Mouse (Mus musculus) ovary, adult 18-20 months (tissue): Measurements from ENCODE around the gene Arid5a.
A peak's percentile ranks its signal among the peaks of the same experiment; 100 is the strongest.

ENCODE experiments used
- DNase-seq: peaks from one replicate; pipeline ENCODE4 v3.0.0; 2022; ENCODE audit warnings: low spot score, mixed read lengths

Gene Arid5a

GRCm38 (mm10) chr1:36325900-36326321 lies 18.4 kb downstream of the Arid5a start:
- DNase-seq: no peak

- DNase-seq: no peak
These were observed 19.3 kb downstream of the Arid5a start for GRCm38 (mm10) chr1:36326815-36327214.

GRCm38 (mm10) chr1:36331743-36332142 lies 24.2 kb downstream of the Arid5a start:
- DNase-seq: no peak

GRCm38 (mm10) chr1:36332955-36333887 lies 25.7 kb downstream of the Arid5a start:
- DNase-seq: no peak

- no peak for DNase-seq
These were observed 35.0 kb downstream of the Arid5a start for GRCm38 (mm10) chr1:36342547-36342946.

GRCm38 (mm10) chr1:36352351-36352750 lies 44.8 kb downstream of the Arid5a start:
- no peak for DNase-seq

- DNase-seq: no peak
These were observed 49.6 kb downstream of the Arid5a start for GRCm38 (mm10) chr1:36356955-36357695.

GRCm38 (mm10) chr1:36367698-36368097 lies 60.2 kb downstream of the Arid5a start:
- no peak for DNase-seq

GRCm38 (mm10) chr1:36368112-36368968 lies 60.8 kb downstream of the Arid5a start:
- DNase-seq: peak; percentile 61

GRCm38 (mm10) chr1:36368969-36369645 lies 61.6 kb downstream of the Arid5a start, which contains the start of gene Kansl3:
Gene Kansl3, minus strand, starts transcription at chr1:36369181.
- peak; percentile 73 for DNase-seq

GRCm38 (mm10) chr1:36370918-36371317 lies 63.4 kb downstream of the Arid5a start:
- DNase-seq: no peak

- DNase-seq: no peak
These were observed 64.7 kb downstream of the Arid5a start, which contains the start of gene Fer1l5 for GRCm38 (mm10) chr1:36371934-36372845. Gene Fer1l5, plus strand, starts transcription at chr1:36372291.
